Mouse (Mus musculus) monocyte, adult 5-6 weeks (primary cell): ENCODE data around the gene Unc79. TPM values are rescaled to one million over a fixed set of nuclear protein-coding genes. Genes with fewer than 3 reads are reported as not detected.

Source experiments
- ATAC-seq: fragments of 153-309, 156-312 bp; replicated peaks from 2 replicates; pipeline ENCODE4 v1.8.0; 2017; ENCODE audit warnings: mild to moderate bottlenecking; ENCODE audit not compliant: low TSS enrichment, insufficient number of reproducible peaks, severe bottlenecking, poor library complexity, low FRiP score
- total RNA-seq: library from RNA; stranded (forward); fragments of 200-1000, 200-491, 200-594 nt; gene quantifications from 3 replicates; pipeline ENCODE4 v1.2.3, GENCODE M21; 2017

The Unc79 gene
- total RNA-seq = 0.19 TPM in 1 of 3 replicates, not detected in the others

DNA sequence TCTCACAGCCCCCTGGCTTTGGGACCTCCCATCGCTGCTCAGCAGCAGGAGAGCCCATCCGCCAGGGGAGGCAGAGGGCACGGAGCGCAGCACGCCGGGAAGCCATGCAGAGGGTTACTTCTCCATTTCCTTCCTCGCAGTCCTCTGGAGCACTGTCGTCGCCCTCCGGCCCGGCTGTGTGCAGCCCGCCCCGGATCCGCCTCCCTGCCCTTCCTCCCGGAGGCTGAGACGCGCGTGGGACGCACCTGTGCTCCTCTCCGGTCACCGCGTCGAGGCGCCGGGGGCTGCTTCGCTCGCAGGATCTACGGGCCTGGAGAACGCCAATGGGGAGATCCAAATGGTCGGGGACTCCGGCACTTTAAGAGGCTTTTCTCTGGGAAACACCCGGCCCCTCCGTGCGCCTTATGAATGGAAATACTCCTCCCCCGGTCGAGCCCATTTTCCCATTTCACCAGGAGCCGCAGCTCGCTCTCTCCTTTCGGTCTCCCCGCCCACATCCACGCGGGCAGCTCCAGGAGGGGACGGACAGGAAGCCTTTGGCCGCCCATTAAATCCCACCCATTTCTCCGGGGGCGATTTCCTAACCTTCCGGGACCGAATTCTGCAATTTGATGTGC is at the start of gene Unc79:
Gene Unc79 (plus strand): TSS at position 82 of the 617 bp plus-strand sequence.
- ATAC-seq = no peak

DNA sequence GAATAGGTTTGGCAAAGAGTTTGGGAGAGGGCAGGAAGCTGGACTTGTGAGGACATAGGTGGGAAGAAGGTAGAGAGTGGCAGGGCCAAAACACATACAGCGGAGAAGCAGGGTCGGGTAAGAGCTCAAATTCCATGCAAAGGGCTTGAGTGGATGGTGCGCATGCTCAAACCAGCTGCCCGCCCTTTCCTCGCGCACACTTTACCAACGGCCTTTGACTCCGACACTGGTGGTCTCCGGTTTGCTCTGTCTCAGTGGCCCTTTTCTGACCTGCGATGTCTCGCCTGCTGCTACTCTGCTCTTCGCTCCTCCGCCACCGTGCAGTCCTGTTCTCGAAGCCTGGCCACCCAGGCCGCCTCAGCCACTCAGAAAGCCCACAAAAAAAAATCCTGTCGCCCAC is 49.6 kb upstream of the Unc79 start, which contains the start of gene Cox8c:
Gene Cox8c (plus strand): TSS at position 226 of the 400 bp plus-strand sequence.
- no peak for ATAC-seq

DNA sequence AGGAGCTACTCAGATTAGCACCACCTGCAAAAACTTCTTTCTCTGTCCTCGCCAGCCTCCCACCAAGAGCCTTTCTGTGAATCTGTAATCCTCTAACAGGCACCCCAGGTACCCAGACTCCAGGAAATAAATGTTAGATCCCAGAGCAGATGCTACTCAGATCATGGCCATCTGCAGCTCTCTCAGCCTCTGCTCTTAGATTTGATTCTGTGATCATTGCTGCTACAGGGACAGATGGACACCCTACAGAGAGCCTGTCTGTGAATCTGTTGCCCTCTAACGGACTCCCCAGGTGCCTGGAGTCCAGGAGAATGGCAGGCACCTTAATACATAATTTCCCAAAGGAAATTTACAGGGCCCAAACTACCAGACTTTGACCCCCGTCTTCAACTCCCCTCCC is 40.5 kb upstream of the Unc79 start:
- ATAC-seq = no peak

- ATAC-seq = no peak
Observed at GRCm38 (mm10) chr12:102916073-102916472, 32.6 kb upstream of the Unc79 start.

DNA sequence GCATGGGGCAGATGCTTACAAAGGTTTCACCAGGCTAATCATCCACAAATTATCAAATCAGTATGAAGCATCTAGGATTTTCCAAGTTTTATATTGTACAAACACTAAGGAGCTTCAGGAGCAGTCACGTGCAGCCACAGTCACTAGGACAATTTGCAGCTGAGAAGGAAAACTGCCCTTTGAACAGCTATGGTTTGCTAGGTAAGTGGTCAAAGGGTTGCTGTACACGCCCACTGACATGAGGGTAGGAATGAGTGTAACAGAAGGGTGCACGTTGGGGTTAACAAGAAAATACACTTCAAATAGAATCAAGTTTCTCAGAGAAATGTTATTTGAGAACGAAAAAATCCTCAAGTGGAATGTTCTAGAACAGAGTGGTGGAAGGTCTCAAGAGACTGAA is 18.9 kb upstream of the Unc79 start:
- no peak for ATAC-seq

DNA sequence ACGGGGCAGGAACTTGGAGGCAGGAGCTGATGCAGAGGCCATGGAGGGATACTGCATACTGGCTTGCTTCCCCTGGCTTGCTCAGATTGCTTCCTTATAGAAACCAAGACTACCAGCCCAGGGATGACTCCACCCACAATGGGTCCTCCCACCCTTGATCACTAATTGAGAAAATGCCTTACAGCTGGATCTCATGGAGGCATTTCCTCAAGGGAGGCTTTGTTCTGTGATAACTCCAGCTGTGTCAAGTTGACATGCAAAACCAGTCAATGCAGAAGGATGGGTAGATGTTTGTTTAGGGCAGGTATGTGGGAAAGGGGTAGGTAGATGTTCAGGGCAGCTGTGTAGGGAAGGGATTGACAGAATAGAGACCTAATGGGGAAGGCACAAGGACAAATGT is 18.3 kb upstream of the Unc79 start:
- ATAC-seq = no peak

DNA sequence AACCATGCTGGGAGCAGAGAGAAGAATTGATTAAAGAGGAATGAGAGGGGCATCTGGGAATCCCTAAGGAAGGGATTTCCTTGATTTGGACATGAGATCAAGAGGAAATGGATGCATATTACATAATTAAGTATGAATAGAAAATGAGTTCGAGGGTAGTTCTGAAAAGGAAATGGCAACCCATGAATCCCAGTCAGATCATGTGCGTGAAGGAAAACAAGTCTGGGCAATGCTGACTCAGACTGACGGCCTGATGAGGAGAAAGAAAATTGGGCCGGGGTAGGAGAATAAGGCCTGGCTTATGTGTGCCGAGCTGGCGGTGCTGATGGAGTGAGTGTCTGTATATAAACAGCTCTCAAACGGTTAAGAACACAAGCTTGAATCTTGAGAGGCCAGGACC is 17.9 kb upstream of the Unc79 start:
- no peak for ATAC-seq

DNA sequence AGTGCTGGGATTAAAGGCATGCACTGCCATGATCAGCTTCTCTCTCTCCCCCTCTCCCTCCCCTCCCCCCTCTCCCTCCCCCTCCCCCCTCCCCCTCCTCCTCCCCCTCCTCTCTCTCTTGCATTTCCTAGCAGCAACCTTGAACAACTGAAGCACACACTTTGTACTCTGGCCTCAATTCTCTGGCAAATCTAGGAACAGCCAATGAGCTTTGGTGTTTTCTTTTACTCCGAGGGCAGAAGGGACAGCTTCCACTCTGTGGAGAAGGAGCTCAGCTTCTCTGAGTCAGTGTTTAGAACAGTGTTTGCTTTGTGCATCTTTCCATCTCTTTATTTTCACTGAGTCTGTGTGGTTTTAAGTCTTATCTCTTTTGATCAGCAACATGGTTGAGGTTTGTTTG is 12.8 kb upstream of the Unc79 start:
- no peak for ATAC-seq

DNA sequence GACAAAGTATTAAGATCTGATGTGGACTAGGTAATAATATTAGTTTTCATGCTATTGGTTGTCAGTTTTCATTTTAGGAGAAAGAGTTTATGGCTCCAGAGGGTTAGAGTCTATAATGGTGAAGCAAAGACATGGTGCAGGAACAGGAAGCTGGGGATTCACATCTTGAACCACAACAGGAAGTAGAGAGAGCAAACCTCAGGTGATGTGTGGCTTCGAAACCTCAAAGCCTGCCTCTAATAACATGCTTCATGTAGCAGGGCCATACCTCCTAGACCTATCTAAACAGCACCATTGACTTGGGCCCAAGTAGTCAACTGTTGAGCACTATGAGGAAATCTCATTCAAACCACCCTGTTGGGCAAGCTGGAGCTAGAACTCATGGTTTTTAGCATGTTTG is 3.1 kb upstream of the Unc79 start:
- ATAC-seq = no peak

GRCm38 (mm10) chr12:102947826-102948225 is 833 bp upstream of the Unc79 start:
- no peak for ATAC-seq

- ATAC-seq = no peak
Observed at GRCm38 (mm10) chr12:102949395-102950208, 943 bp downstream of the Unc79 start.

GRCm38 (mm10) chr12:102960051-102960775 is 11.6 kb downstream of the Unc79 start:
- no peak for ATAC-seq

GRCm38 (mm10) chr12:102961066-102961465 is 12.4 kb downstream of the Unc79 start:
- ATAC-seq = no peak

DNA sequence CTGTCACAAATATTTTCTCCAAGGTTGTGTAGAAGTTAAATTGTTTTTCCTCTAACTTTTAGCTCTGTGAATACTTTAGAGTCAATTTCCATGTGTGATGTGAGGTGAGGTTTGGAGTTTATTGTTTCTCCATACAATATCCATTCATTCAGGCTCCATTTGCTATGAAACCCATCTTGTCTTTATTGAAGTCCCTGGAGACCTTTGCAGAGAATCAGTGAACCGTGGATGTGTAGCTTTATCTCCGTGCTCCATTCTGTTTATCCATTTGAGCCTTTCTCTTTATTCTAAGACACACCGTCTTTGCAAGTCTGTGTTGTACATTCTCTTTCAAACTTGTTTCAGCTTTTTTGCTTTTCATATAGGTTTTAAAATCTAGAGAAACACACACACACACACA is 15.8 kb downstream of the Unc79 start:
- no peak for ATAC-seq

DNA sequence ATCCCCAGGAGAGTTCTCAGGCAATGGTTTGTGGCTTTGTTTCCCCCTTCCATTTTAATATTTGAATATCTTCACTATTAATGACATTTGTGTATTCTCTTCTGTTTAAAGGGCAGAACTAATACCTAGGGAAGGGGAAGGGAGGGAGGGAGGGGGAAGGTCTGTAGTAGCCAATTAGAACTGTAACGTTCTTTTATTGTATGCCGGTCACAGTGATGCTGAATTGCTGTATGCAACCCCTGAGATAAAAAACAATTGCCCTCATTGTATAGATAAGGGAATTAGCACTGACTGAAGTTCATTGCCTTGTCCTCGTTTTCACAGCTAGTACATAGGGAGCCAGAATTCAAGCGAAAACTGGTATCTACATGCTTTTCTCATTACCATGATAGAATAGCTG is 31.9 kb downstream of the Unc79 start:
- ATAC-seq = no peak

DNA sequence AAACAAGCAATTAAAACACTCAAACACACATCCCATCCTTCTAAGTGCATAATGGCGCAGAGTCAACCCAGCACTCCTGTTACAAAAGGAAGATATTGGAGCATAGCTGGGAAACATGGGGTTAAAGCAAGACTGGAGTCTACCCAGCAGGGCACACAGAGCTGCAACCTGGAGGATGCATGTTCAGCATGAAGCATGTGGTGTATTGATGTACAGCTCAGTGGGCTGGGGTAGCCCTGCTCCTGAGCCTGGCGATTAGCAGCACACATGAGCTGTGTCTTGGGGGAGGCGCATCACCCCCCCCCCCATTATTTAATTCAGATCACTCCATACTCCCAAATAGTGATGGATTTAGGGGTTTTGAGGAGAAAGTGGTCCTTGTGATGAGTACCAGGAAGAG is 32.9 kb downstream of the Unc79 start:
- ATAC-seq = no peak

- ATAC-seq = no peak
Observed at GRCm38 (mm10) chr12:102985401-102985800, 36.7 kb downstream of the Unc79 start.

DNA sequence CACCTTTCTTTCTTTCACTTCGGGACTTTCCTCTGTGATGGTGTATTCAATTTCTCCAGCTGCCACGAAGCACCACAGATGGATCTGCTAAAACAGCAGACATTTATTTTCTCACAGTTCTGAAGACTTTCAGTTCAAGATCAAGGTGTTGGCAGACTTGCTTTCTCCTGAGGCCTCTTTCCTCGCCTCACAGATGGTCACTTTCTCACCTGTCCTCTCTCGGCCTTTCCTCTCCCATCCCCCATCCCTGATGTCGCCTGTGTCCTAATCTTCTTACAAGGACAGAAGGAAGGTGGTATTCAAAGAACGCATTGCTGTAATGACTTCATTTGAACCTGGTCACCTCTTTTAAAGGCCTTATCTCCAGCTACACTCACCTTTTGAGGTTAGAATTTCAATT is 39.1 kb downstream of the Unc79 start:
- ATAC-seq = no peak

GRCm38 (mm10) chr12:103008491-103008890 is 59.8 kb downstream of the Unc79 start:
- ATAC-seq = no peak

- no peak for ATAC-seq
Observed at GRCm38 (mm10) chr12:103018161-103018560, 69.5 kb downstream of the Unc79 start.
